In the genomic region with DNA sequence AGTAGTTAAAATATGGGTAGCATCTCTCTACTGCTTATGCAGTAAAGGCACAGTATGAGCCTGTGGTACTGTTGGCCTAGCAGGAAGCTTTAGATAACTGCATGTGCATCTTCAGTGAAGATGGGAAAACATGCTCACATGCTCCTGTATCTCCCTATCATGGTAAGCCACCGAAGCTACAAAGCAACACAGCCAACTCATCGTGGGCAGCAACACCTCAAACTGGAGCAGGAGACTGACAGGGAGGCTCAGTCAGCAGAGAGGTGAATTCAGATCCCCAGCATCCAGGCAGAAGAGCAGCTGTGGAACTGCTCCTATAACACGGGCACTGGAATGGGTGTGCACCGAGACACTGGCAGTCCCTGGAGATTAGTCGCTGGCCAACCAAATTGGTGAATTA, we compare ENCODE assay signal across 22 mouse cellular contexts.
DNase-seq lines count a peak whose midpoint lies in the region; ATAC-seq lines count a peak whose summit lies in the region.
"Had no signal": no experiment of that assay in that cellular context is flagged by ENCODE, and none has a peak within 500 bp of the region (broad histone marks: within the 10 kb centered on the region; RNA-seq: fewer than 3 reads in every experiment).

No protein-coding gene starts in this region.

- no peak overlapping the region for H3K4me2 ChIP-seq in forebrain, embryonic 16.5 days (ENCODE audit: low read length)
- no peak overlapping the region for H3K4me2 ChIP-seq in forebrain, embryonic 12.5 days
- no peak overlapping the region for H3K4me2 ChIP-seq in hindbrain, embryonic 13.5 days
- H3K4me2 ChIP-seq in hindbrain, embryonic 12.5 days (replicated peaks), result no peak overlapping the region
- H3K4me2 ChIP-seq in midbrain, embryonic 16.5 days (ENCODE audit: low read length), result no peak overlapping the region
- H3K4me2 ChIP-seq in midbrain, embryonic 13.5 days (replicated peaks), result no peak overlapping the region
- H3K4me2 ChIP-seq: embryonic facial prominence, embryonic 15.5 days had no signal

- peak overlapping the region; percentile 59; the same call in 1 of the 2 replicates for H3K27ac ChIP-seq in forebrain, embryonic 16.5 days (ENCODE audit: low read length)
- no peak overlapping the region for H3K27ac ChIP-seq in forebrain, embryonic 12.5 days
- H3K27ac ChIP-seq in hindbrain, embryonic 13.5 days, result peak overlapping the region; percentile 58; the same call in 1 of the 2 replicates
- H3K27ac ChIP-seq in hindbrain, embryonic 12.5 days, result no peak overlapping the region
- H3K27ac ChIP-seq in midbrain, embryonic 16.5 days (ENCODE audit: low read length), result peak overlapping the region; percentile 26; the same call in 1 of the 2 replicates
- H3K27ac ChIP-seq in midbrain, embryonic 13.5 days, result no peak overlapping the region
- H3K27ac ChIP-seq: embryonic facial prominence, embryonic 15.5 days; heart, embryonic 10.5 days had no signal

- no peaks in the 10 kb centered on the region for H3K36me3 ChIP-seq in forebrain, embryonic 16.5 days (ENCODE audit: control insufficient read depth, insufficient read depth)
- no peaks in the 10 kb centered on the region for H3K36me3 ChIP-seq in forebrain, embryonic 12.5 days (replicated peaks)
- no peaks in the 10 kb centered on the region; the same call in 1 of the 2 replicates for H3K36me3 ChIP-seq in hindbrain, embryonic 13.5 days
- H3K36me3 ChIP-seq in hindbrain, embryonic 12.5 days, result no peaks in the 10 kb centered on the region
- H3K36me3 ChIP-seq in midbrain, embryonic 16.5 days (ENCODE audit: control insufficient read depth, insufficient read depth, low read length), result no peaks in the 10 kb centered on the region
- no peaks in the 10 kb centered on the region; the same call in 1 of the 2 replicates for H3K36me3 ChIP-seq in midbrain, embryonic 13.5 days
- H3K36me3 ChIP-seq: embryonic facial prominence, embryonic 15.5 days; heart, embryonic 10.5 days had no signal

- DNase-seq in urinary bladder, postnatal 36 days (ENCODE audit: low spot score in 2 of 2), result no peak
- DNase-seq: adrenal gland, postnatal 14 days; cerebellum, postnatal 14 days; embryo, embryonic 11 days; gastrocnemius, postnatal 10 days; heart, adult 18-20 months; heart, postnatal 10 days; heart, postnatal 4 days had no signal

- H3K9me3 ChIP-seq in forebrain, embryonic 16.5 days (ENCODE audit: control insufficient read depth, low read length), result no peaks in the 10 kb centered on the region
- H3K9me3 ChIP-seq in forebrain, embryonic 12.5 days, result no peaks in the 10 kb centered on the region
- no peaks in the 10 kb centered on the region for H3K9me3 ChIP-seq in hindbrain, embryonic 13.5 days
- no peaks in the 10 kb centered on the region for H3K9me3 ChIP-seq in hindbrain, embryonic 12.5 days (replicated peaks)
- H3K9me3 ChIP-seq in midbrain, embryonic 16.5 days (replicated peaks; ENCODE audit: control insufficient read depth, low read length, poor library complexity, severe bottlenecking), result no peaks in the 10 kb centered on the region
- 0 out of 2 replicates have a peak, but pooled peaks cover 3% of the 10 kb centered on the region for H3K9me3 ChIP-seq in midbrain, embryonic 13.5 days
- H3K9me3 ChIP-seq: embryonic facial prominence, embryonic 15.5 days; heart, embryonic 10.5 days had no signal

- H3K9ac ChIP-seq in forebrain, embryonic 16.5 days (replicated peaks; ENCODE audit: low read depth, low read length), result no peak overlapping the region
- H3K9ac ChIP-seq in forebrain, embryonic 12.5 days, result no peak overlapping the region
- H3K9ac ChIP-seq in hindbrain, embryonic 13.5 days, result no peak overlapping the region
- H3K9ac ChIP-seq in hindbrain, embryonic 12.5 days, result no peak overlapping the region
- 0 out of 2 replicates have a peak overlapping the region, but pooled peaks have one; percentile 4 for H3K9ac ChIP-seq in midbrain, embryonic 16.5 days (ENCODE audit: low read depth, low read length)
- H3K9ac ChIP-seq in midbrain, embryonic 13.5 days (replicated peaks), result no peak overlapping the region
- H3K9ac ChIP-seq: embryonic facial prominence, embryonic 15.5 days had no signal

- no peaks in the 10 kb centered on the region for H3K27me3 ChIP-seq in forebrain, embryonic 16.5 days (replicated peaks; ENCODE audit: control insufficient read depth, insufficient read depth, low read length)
- no peaks in the 10 kb centered on the region for H3K27me3 ChIP-seq in forebrain, embryonic 12.5 days
- no peaks in the 10 kb centered on the region for H3K27me3 ChIP-seq in hindbrain, embryonic 13.5 days
- H3K27me3 ChIP-seq in hindbrain, embryonic 12.5 days, result no peaks in the 10 kb centered on the region
- H3K27me3 ChIP-seq in midbrain, embryonic 16.5 days (ENCODE audit: control insufficient read depth, insufficient read depth, low read depth, low read length), result no peaks in the 10 kb centered on the region
- H3K27me3 ChIP-seq in midbrain, embryonic 13.5 days, result no peaks in the 10 kb centered on the region
- H3K27me3 ChIP-seq: CH12.LX; embryonic facial prominence, embryonic 15.5 days had no signal

- 80% methylated on average over 5 of the region's 5 CpGs for WGBS in forebrain, embryonic 16.5 days
- WGBS in forebrain, embryonic 12.5 days, result 80% methylated on average over 5 of the region's 5 CpGs
- 73% methylated on average over 5 of the region's 5 CpGs for whole genome bisulfite sequencing in hindbrain, embryonic 13.5 days
- WGBS in hindbrain, embryonic 12.5 days, result 79% methylated on average over 5 of the region's 5 CpGs
- WGBS in midbrain, embryonic 16.5 days, result 62% methylated on average over 5 of the region's 5 CpGs
- 72% methylated on average over 5 of the region's 5 CpGs for WGBS in midbrain, embryonic 13.5 days

- no peak for ATAC-seq in forebrain, embryonic 16.5 days
- no peak for ATAC-seq in forebrain, embryonic 12.5 days (ENCODE audit: low FRiP score)
- ATAC-seq in hindbrain, embryonic 13.5 days (ENCODE audit: low FRiP score), result no peak
- ATAC-seq in hindbrain, embryonic 12.5 days (ENCODE audit: low FRiP score), result no peak
- no peak for ATAC-seq in midbrain, embryonic 16.5 days
- ATAC-seq in midbrain, embryonic 13.5 days, result no peak
- ATAC-seq: activated CD4-positive, CD25-positive, alpha-beta regulatory T cell, adult 4 months; inflammation-experienced regulatory T-cells, adult 6 months; intestine, postnatal 0 days; Patski had no signal

- peaks cover 9% of the 10 kb centered on the region for H3K4me1 ChIP-seq in forebrain, embryonic 16.5 days (replicated peaks; ENCODE audit: control insufficient read depth, insufficient read depth, low read length)
- H3K4me1 ChIP-seq in forebrain, embryonic 12.5 days, result peaks cover 20% of the 10 kb centered on the region
- peaks cover 33% of the 10 kb centered on the region for H3K4me1 ChIP-seq in hindbrain, embryonic 13.5 days (replicated peaks)
- H3K4me1 ChIP-seq in hindbrain, embryonic 12.5 days, result peaks cover 23% of the 10 kb centered on the region
- peaks cover 26% of the 10 kb centered on the region for H3K4me1 ChIP-seq in midbrain, embryonic 16.5 days (ENCODE audit: control insufficient read depth, insufficient read depth, low read length)
- H3K4me1 ChIP-seq in midbrain, embryonic 13.5 days (replicated peaks), result peaks cover 46% of the 10 kb centered on the region
- H3K4me1 ChIP-seq: embryonic facial prominence, embryonic 15.5 days had no signal

- H3K4me3 ChIP-seq in forebrain, embryonic 16.5 days (replicated peaks; ENCODE audit: low read length), result no peak overlapping the region
- H3K4me3 ChIP-seq in forebrain, embryonic 12.5 days (replicated peaks), result no peak overlapping the region
- H3K4me3 ChIP-seq in hindbrain, embryonic 13.5 days, result no peak overlapping the region
- H3K4me3 ChIP-seq in hindbrain, embryonic 12.5 days, result no peak overlapping the region
- no peak overlapping the region for H3K4me3 ChIP-seq in midbrain, embryonic 16.5 days (ENCODE audit: low read depth, low read length)
- no peak overlapping the region for H3K4me3 ChIP-seq in midbrain, embryonic 13.5 days (replicated peaks)
- H3K4me3 ChIP-seq: embryonic facial prominence, embryonic 15.5 days; erythroblast, embryonic 14.5 days; heart, embryonic 10.5 days had no signal

Comparison
In these comparisons a context has a peak if more than half of its experiments do, and no peak if none do; other contexts are left out.
1. H3K27ac ChIP-seq: peak in forebrain, embryonic 16.5 days (single experiment), hindbrain, embryonic 13.5 days (single experiment) and midbrain, embryonic 16.5 days (single experiment); none in forebrain, embryonic 12.5 days (single experiment), hindbrain, embryonic 12.5 days (single experiment) and midbrain, embryonic 13.5 days (single experiment).